Mouse (Mus musculus): ENCODE data around the gene Copg2.

Copg2 gene

DNA sequence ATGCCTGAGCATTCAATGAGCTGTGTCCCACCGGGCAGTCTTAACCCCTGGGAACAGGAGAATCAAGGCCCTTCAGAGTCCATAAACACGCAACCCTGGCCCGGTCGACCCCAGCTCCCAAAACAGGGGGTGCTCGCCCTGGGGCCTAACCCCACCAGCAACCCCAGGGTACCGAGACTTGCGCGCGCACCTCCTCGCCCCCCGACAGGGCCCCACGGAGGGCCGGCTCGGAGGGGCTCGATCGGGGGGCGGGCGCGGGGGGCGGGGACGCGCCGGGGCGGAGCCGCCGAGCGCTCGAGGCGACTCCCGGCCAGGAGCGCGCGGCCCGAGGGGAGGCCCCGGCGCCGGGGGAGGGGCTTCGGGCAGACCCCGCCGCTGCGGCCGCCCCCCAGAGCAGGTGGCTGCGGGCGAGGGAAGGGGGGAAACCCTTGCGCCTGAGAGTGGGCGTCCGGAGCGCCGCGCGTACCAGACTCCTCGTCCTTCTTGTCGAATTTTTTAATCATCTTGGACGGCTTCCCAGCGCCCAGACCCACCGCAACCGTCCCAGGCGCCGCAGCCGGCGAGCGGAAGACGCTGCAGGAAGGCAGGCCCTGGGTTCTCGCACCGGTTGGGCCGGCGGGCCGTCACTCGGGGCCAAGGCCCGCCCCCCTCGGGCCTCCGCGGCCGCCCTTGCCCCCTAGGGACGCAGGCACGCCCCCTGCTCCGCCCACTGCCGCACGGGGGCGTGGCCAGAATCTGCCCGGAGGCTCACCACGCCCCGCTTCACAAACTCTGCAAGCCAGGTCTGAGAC lies at the start of gene Copg2:
TSS of gene Copg2 (minus strand) at position 600 of the 791 bp plus-strand sequence.
- DNase-seq: peak; percentile 90 to 91

DNA sequence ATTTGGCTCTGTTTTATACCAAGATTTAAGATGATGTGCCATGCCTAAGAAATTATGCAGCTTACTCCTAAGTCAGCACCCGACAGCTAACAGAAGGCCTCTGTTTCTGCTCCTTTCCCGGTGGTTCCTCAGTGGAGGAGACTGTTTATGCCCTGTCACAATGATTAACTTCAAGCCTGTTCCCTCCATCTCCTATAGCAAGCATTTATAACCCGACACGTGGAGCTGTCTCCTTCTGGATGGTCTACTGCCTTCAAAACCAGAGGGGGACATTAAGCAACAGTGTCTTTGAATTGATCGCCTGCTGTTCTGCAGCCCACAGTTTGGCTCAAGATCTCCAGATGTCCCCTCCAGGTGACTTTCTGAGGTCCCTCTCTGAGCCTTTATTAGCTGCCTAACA lies 42.7 kb upstream of the Copg2 start:
- DNase-seq: no peak

DNA sequence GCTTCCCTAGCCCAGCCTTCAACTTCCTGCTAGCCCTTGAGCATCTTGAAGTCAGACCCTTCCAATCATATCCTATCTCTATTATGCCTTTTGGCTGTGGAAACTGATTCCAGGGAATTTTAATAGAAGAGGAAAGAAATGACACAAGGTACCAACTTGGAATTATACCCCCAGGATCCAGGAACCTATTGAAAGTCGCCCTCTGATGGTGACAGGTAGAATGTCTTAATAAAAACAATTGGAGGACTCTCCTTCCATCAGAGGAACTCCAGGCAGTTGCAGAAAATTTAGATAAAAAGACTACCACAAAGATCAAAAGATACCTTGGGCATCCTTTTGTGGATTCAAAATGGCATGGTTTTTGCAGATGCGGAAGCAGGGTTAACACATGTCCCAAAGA lies 26.2 kb upstream of the Copg2 start:
- no peak for DNase-seq

DNA sequence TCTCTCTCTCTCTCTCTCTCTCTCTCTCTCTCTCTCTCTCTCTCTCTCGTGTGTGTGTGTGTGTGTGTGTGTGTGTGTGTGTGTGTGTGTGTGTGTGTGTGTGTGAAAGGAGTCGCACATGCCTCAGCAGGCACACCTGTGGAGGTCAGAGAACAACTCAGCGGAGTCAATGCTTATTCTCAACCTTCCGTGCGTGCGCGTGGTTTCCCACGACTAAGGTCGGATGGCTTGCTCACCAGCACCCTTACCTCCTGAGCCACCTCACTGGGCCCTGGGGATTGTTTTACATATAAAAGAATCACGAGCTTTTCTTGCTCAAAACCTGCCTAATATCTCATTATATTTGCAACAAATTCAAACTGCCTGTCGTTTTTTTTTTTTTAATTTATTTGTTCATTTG lies 25.2 kb upstream of the Copg2 start:
- no peak for DNase-seq

DNA sequence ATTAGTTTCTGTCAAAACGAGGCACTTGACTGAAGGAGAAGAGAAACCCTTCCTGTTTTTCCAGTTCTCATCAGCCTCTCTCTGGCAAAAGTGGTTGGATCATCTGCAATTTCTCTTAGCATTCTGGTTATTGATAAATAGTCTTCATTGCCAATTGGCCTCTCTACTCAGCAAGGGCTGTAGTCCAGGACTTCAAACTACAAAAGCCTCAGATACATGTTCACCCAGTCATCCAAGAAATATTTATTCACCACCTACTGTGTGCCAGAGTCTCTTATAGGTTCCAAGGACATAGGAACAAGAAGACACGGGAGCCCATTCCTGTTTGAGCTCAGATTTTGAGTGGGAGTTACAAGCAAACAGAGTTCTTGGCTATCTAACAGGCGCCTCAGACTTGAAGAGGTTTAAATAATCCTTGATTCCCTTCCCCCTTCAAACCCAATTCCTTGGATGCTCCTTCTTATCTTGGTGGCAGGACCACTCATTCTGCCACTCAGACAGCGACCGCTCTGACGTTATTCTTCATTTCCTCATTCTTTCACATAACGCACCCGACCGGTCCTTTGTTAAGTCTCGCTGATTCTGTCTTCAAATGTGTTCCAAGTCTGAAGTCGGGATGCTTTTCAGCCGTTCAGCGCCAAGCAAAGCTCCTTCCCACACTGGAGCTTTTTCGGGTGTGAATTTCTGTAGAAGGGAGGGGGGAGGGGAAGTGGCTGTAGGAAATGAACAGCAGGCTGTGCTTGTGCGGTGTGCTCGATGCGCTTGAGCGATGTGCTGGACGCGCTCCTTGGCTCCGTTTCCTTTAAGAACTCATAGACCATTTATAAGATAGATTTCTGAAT lies 24.5 kb upstream of the Copg2 start:
- no peak for DNase-seq

DNA sequence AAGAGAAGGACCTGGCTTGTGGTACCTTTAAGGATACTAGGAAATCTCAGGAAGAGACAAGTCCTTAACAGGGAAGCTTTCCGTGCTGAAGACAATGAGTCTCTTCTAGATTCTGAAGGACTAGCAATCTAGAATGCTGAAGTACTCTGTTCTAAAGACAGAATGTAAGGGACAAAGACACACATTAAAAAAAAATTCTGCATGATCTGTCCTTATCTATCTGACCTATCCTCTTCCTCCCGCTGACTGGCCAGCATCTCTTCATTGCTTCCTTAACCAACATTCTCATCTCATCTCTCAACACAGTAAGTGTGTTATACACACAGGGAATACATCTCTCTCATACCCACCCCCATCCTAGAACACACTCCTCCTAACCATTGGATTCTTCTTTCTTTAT lies 18.9 kb upstream of the Copg2 start, which contains the start of gene Tsga13:
TSS of gene Tsga13 (minus strand) at position 101 of the 400 bp plus-strand sequence.
- DNase-seq: no peak

DNA sequence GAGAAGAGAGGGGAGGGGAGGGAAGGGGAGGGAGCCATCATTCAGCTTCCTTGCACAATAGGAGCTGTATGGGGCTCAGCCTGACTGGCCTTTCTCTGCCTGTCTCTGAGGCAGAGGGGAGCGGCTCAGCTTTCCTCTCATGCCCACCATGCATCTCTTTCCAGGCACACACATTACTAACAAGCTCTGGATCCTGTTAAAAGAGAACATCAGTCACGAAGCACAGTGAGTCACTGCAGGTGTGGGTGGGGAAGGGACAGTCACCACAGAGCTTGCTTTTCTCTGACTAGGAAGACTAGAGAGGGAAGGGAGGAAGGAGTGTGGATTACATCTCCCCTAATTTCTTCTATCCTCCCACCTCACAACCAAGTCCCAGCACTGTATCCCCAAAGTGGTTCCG lies 11.4 kb upstream of the Copg2 start:
- DNase-seq: no peak

DNA sequence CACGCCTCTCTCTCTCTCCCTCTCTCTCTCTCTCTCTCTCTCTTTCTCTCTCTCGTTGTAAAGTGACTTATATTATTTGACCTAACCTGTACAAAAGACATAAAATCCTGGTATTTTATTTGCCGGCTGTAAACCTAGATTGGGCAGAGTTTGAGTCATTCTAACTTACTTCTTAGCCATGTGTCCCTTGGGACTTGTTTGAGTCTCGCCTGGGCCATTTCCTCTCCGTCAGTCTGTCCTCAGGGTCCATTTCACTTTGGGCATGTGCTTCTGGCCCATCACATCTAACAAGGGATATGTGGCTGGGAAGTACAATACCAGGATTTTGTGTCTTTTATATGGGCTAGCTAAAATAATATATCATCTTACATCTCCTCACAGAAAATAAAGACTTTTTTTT lies 8.3 kb upstream of the Copg2 start:
- DNase-seq: no peak

DNA sequence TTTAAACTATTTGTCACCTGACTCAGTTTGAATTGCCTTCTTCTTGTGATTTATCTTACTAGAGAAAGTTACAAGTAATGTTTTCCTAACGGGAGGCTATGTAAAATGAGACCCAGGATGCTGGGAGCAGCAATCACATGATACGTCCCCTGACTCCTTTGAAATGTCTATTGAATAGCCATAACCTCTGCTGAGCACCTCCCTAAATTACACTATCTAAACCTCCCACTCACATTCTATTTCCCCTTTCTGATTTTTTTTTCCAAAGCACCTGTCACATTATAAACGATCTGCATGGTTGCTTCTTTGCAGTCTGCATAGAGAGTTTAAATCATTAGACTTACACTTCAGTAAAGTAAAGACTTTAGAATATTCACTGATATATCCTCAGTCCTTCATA lies 7.4 kb upstream of the Copg2 start:
- DNase-seq: no peak

DNA sequence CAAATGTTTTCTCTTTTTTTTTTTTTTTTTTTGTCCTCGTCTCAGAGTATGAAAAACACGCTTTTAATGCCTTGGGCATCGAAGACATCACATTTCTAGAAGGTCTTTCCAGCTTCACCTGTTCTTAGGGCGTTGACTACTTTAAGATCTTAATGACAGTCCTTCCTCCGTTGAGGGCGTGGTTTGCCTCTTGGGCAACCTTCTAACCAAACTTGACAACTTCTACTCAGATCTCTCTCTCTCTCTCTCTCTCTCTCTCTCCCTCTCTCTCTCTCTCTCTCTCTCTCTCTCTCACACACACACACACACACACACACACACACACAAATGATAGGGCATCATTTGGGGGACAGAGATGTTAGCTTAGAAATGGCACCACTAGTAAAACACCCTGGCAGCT lies 926 bp upstream of the Copg2 start:
- DNase-seq: no peak

DNA sequence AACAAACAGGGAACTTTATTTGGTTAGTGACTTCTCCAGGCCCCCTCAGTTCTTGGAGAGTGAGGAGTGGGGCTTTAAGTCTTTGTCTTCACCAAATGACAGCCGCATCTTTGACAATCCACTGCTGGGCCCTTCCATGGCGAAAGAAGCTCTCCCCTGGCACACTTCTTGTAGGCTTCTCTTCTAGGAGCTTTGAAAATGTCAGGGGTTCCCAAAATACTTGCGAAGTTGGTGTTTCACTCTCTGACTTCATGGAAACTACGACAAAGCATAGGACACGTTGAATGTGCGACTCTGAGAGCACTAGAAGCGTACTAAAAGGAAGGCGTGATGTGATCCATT lies 363 bp upstream of the Copg2 start:
- no peak for DNase-seq

DNA sequence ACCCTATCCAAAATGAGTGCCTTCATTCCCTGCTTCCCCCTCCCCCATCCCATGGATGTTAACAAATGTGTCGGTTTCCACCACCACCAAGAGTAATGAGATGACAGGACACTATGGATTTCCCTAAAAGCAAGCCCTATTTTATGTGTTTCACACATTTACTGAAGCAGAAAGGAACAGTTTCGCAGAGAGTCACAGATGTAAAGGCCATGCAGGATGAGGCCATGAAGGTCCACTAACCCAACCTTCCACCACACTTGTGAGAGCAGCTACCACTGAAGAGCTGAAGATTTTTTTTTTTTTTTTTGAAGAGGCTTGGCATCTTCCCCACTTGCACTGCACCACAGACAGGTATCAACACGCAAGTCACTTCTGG lies 787 bp downstream of the Copg2 start:
- no peak for DNase-seq

DNA sequence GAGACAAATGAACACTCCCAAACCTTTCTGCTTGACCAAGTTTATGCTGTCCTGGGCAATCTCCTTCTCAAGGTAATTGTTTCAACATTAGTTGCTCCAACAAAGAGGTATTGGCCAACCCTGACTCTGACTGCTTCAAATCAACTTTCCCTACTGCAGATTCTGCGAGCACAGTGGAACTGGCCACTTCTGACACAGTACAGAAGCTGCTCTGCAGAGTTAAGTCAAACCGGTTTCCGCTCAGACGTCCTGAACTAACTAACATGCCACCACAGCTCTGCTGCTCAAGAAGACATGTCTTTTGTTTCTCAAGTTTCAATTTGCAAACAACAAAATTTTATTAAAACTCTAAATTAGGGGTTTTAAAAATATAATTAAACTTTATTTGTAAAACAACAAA lies 3.5 kb downstream of the Copg2 start:
- no peak for DNase-seq

DNA sequence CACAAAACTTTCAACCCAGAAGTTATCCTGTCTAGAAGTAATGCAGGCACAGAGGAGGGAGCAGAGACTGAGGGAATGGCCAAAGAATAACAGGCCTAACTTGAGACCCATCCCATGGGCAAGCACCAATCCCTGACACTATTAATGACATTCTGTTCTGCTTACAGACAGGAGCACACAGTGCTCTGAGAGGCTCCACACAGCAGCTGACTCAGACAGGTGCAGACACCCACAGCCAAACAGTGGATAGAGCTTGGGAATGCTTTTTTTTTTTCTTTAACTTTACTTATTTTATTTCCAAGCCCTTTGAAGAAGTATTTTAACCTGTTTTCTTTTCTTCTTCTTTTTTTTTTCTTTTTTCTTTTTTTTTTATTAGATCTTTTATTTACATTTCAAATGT lies 4.8 kb downstream of the Copg2 start:
- DNase-seq: no peak

DNA sequence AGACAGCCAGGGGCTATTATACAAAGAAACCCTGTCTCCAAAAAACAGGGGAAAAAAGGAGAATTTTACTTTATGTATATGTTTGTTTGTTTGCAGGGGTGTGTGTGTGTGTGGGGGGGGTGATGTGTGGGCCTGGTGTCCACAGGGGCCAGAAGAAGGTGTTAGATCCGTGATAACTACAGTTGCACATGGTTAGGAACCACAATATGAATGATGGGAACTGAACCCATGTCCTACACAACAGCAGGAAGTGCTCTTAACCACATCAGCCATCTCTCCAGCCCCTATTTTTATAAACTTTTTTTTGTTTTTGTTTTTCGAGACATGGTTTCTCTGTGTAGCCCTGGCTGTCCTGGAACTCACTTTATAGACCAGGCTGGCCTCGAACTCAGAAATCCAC lies 11.7 kb downstream of the Copg2 start:
- no peak for DNase-seq

DNA sequence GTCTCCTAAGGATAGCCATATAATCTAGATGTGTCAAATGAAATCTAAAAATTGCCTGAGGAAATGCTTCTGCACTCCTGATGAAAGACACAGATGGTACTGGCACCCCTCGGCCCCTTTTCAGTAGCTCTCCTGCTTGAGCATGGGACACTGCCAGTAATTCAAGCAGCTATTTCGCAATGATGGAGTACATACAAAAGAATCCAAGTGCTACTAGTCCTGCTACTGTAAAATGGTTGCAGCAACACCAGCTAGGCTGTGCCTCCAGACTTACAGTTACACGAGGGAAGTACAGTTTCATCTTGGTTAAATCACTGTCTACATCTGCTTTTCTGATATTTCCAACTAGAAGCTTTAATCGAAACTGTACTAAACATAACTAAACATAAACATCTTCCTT lies 13.1 kb downstream of the Copg2 start:
- DNase-seq: no peak

DNA sequence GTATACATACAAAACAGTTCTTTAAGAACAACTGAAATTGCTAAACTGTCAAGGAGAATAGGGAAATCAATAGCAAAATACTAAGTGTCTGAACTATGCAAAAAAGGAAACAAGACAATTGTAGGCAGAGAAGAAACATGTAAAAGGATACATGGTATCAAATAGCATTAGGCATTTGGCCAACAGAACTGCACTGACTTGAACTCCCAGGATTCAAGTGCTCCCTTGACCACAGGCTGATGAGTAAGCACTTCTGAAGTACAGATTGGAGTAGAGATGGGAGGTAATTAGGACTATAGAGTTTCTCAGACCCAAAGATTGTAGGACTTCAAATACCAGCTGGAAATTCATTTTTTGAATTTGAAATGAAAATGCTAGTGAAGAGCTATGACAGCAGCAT lies 19.9 kb downstream of the Copg2 start:
- no peak for DNase-seq

DNA sequence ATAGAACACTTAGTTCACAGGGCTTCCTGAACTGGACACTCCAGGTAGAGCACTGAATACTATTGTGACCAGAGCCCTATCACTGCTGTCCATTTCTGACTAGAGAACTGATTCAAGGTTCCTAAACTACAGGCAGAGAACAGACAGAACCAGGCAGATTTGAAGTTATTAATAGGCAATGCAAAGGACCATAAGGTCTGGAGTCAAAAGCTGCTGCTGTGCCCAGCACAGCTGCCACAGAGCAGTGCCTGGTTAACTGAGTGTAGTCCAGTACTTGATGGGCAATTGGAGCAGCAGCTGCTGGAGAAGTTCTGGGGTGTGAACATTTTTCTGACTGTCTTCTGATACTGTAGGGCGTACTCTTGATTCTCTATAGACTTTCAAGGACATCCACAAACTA lies 30.1 kb downstream of the Copg2 start:
- no peak for DNase-seq

DNA sequence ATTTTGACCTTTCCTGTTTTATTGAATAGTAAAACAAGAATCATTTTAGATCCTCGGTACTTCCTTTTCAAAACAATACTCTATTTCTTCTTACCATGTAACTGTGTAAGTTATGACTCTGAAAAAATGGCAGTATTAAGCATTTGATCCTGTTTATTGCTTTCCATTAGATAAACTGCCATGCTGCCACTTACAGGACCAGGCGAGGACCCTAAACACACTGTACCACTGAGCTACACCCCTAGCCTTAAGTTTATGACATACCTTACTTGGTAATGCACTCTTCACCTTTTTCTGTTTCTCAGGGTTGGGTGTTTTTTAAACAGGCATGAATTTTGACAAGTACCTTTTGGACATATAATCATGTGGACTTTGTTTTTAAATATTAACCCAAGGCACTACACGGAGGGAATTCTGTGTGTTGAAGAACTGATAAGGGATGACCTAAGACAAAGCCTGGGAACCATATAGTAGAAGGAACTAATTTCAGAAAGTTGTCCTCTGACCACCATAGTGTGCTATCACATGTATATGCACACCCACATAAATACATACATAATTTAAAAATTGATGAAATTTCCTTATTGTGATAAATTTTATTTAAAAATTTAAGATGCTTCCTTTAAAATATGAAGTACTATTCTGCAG lies 31.4 kb downstream of the Copg2 start:
- DNase-seq: no peak

DNA sequence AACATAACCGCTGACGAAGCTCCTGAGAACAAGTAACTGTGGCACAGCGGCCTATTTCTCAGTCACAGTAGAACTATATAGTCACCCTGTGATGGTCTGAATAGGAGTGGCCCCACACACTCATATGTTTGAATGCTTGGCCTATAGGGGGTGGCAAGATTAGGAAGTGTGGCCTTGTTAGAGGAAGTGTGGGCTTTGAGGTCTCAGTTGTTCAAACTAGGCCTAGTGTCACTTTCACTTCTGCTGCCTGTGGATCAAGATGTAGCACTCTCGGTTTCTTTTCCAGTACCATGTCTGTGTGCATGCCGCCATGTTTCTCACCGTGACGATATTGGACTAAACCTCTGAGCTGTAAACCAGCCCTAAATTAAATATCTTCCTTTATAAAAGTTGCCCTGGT lies 40.6 kb downstream of the Copg2 start:
- no peak for DNase-seq

DNA sequence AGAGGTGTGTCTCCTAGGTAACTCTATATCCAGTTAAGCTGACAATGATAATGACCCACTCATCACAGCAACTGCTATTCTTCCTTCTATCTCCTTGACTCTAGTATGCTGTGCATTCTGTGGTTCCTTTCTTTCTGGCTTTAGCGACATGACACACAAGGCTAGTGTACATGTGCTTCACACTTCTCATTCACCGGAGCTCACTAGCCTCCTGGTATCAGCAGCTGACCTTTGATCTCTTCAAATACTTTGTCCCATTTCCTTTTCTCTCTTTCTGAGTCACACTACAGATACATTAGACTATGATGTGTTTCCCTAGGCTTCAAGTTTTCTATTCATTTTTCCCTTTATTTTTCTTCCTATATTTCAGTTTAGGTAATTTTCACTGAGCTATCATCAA lies 41.4 kb downstream of the Copg2 start:
- no peak for DNase-seq

DNA sequence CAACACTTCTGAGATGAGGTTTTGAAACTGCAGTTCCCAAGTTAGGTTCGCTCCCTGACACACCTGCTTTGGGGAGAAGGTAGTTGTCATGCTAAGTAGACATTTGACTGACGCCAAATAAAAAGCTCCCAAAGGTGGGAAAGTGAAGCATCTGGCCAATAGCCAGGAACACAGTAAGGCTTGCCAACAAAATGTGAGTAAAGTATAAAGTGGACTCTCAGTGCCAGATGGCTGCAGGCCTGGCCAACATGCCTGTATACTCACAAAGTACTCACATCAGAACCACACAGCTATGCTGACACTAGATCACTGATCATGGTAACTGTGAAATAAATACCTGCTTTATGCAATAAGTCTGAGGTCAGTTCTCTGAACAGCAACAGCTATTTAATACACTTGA lies 46.8 kb downstream of the Copg2 start:
- DNase-seq: no peak

DNA sequence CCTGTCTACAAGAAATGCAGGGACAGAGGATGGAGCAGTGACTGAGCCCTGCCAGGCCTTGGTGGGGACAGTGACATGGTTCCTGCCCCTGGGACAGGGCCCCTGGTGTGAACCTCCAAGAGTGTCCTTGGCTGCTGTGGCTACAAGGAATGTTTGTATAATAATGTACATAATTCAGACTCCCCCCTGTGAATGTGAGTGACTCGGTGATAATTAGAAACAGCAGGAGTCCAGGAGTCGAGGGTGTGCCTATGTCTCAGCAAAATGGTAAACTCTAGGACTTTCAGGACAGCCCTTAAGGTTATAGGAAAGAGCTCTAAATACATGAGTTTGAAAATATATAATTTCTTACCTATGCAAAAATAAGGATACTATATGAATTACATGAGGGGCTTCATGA lies 64.4 kb downstream of the Copg2 start:
- DNase-seq: no peak

DNA sequence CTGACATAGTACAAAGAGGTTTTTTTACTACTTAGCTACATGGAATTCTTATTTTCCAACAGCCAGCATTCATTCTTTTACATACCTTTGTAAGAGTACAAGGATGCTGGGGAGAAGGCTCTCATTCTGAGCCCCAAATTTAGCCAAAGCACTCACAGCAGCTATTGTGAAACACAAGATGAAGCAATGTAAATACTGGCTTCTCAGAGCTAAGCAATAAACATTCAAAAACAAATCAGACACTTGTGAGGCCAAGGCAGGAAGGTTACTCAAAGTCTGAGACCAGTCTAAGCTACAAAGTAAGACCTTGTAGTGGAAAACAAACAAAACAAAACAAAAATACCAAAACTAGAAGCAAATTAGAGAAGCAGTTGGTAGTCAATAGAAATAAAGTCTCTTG lies 83.0 kb downstream of the Copg2 start:
- no peak for DNase-seq

Data from thymus, adult 18-20 months (tissue).